Mouse (Mus musculus) left cerebral cortex, postnatal 10 days (tissue): ENCODE data around the gene Shtn1. TPM values are rescaled to one million over a fixed set of nuclear protein-coding genes. Genes with fewer than 3 reads are reported as not detected.

Source experiments
- DNase-seq, 2 experiments: peaks; one replicate each; pipeline ENCODE4 v3.0.0; 2021 to 2022; ENCODE audit warnings: low spot score in 2 of 2, mixed read lengths in 1 of 2; ENCODE audit errors: extremely low spot score in 1 of 2
- intact Hi-C: fragments of 180-260 bp; cut with DNase I; formaldehyde crosslinking; loops from one replicate; pipeline ENCODE4 v1.15.1; 2025
- total RNA-seq, 2 experiments: library from RNA; stranded (reverse); gene quantifications; 2 replicates each; pipeline ENCODE4 v1.2.3; 2021

Gene Shtn1
- total RNA-seq, 2 experiments from 2014 or later = 77.1 to 88.1 TPM

GRCm38 (mm10) chr19:59053931-59054631, 21.8 kb downstream of the Shtn1 start:
- DNase-seq = no peak
- intact Hi-C loops = no loop called here

GRCm38 (mm10) chr19:59052783-59053490, 23.0 kb downstream of the Shtn1 start:
- intact Hi-C loops = no loop called here

GRCm38 (mm10) chr19:59052053-59052452, 23.8 kb downstream of the Shtn1 start:
- intact Hi-C loops = no loop called here
- no peak for DNase-seq

More at GRCm38 (mm10) chr19:59052783-59053490, 23.0 kb downstream of the Shtn1 start:
- DNase-seq = peak in 1 of 2 experiments; percentile 18

DNA sequence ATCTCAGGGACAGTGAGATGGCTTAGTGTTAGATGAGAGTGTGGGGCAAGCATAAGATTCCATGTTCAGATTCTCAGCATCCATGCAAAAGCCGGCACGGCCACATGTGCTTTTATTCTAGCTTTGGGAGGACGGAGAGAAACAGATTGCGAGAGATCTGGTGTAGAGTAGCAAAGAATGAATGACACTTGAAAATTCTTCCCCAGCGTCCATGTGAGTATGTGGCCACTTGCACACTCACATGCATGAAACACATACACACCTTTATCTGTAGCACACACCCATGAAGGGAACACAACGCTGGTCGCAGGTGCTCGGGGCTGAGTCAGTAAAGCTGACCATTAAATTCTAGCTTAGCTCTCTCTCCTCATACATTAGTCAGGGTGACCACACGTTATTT, 24.3 kb downstream of the Shtn1 start:
- intact Hi-C loops = no loop called here
- DNase-seq = no peak

DNA sequence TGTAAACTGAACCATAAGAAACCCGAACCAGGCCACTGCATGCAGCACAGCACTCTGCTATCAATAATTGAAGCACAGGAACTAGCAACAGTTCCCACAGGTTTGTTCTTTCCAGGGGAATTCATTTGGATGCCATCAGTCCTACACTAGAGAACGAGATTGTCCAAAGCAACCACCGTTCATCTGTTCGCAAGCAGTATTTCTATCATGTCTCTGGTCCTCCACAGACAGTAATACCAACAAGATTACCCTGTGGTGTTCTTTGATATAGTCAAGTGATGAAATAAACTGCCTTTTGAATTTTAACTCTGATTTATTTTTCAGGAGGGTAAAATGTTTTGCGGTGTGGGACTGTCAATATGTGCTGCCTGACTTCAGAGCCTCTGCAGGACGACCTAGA, 27.0 kb downstream of the Shtn1 start:
- no peak for DNase-seq
- intact Hi-C loops = no loop called here

GRCm38 (mm10) chr19:59047511-59047910, 28.4 kb downstream of the Shtn1 start:
- peak in 1 of 2 experiments; percentile 46 for DNase-seq
- intact Hi-C loops = no loop called here

- no peak for DNase-seq
- intact Hi-C loops = no loop called here
Measured at GRCm38 (mm10) chr19:59041086-59041485, 34.8 kb downstream of the Shtn1 start.

DNA sequence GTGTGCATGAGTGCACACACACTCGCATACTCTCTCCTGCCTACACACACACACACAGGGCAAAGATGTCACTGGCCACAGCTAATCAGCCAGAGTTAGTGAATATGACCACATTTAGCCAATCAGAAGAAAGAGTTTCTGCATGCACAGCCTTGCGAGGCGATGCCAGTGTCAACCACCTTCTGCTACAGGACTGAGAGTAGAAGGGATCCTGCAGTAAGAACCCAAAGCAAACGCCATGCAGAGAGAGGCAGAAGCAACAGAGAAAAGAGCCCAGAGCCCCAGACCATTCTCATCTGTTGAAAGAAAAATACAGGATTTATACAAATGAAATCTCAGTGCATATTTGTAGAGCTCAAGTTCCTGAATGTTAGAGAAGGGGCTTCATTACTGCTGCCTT, 37.1 kb downstream of the Shtn1 start:
- DNase-seq = no peak
- intact Hi-C loops = no loop called here

GRCm38 (mm10) chr19:59036811-59037210, 39.1 kb downstream of the Shtn1 start:
- DNase-seq = no peak
- intact Hi-C loops = no loop called here

GRCm38 (mm10) chr19:59033241-59033640, 42.7 kb downstream of the Shtn1 start:
- intact Hi-C loops = no loop called here
- DNase-seq = no peak

GRCm38 (mm10) chr19:59030221-59030620, 45.7 kb downstream of the Shtn1 start:
- DNase-seq = no peak
- intact Hi-C loops = no loop called here

GRCm38 (mm10) chr19:59029011-59029410, 46.9 kb downstream of the Shtn1 start:
- intact Hi-C loops = no loop called here
- no peak for DNase-seq

- peak in 1 of 2 experiments; percentile 38 for DNase-seq
- intact Hi-C loops = no loop called here
Measured at GRCm38 (mm10) chr19:59028130-59028529, 47.8 kb downstream of the Shtn1 start.

GRCm38 (mm10) chr19:59023876-59024275, 52.0 kb downstream of the Shtn1 start:
- intact Hi-C loops = no loop called here
- no peak for DNase-seq

GRCm38 (mm10) chr19:59021644-59022043, 54.3 kb downstream of the Shtn1 start:
- no peak for DNase-seq
- intact Hi-C loops = no loop called here

GRCm38 (mm10) chr19:59010802-59011201, 65.1 kb downstream of the Shtn1 start:
- DNase-seq = no peak
- intact Hi-C loops = no loop called here

DNA sequence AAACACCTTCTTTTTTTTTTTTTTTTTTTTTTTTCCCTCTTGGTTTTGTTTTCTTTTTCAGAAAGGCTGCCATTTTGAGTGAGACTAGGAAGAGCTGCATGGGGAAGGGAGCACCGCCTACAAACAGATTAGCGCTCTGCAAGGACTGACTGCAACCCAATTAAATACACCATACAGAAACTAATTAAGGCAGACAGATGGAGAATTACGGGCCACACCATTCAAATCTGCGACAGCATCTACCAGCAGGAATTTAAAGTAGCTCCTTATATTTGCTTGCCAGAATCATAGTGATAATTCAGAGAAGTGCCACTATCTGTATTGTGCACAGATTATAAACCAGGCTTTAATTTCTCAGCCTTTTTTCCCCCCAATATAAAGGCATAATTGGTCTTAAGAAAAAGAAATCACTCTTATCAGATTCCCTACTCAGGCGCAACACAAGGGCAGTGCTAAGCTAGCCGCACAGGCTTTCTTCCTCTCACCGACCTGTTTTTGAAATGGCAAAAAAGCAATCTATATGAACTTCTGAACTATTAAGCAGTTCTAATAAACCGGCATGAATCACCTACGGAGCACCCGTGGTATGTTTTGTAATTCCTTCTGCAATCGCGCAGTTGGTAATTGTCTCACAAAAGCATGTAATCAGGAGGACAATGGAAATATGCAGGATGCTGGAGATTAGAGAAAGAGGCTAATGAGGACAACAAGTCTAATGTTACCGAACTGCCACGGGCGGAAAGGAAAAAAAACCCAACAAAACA, 69.1 kb downstream of the Shtn1 start:
- DNase-seq = peak in 1 of 2 experiments; percentile 35
- intact Hi-C loops = no loop called here

- intact Hi-C loops = no loop called here
- no peak for DNase-seq
Measured at GRCm38 (mm10) chr19:59002827-59003226, 73.1 kb downstream of the Shtn1 start.

GRCm38 (mm10) chr19:58981571-58981970, 94.3 kb downstream of the Shtn1 start:
- DNase-seq = no peak
- intact Hi-C loops = no loop called here

DNA sequence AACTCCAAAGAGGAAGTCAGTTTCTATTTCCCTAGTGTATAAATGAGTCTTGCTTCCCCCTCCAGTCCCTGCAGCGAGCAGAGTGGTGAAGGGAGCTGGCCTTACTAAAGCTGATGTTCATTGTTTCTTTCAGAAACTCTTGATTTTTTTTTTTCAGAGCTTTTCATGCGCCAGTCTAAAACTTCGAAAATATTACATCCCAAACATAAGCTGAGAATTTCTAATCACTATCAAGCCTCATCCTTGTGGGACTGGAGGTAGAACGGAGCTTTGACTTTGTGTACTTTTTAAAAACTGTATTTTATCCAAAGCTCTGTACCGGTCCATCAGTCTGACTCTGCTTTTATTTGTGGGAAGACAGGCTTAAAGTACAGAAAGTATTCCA, 95.9 kb downstream of the Shtn1 start:
- no peak for DNase-seq
- intact Hi-C loops = no loop called here
